Mouse (Mus musculus) heart, postnatal 36 days (tissue): Measurements from ENCODE around the gene Eif4g3. TPM values are rescaled to one million over a fixed set of nuclear protein-coding genes. Genes with fewer than 3 reads are reported as not detected.

Experiments used
- DNase-seq, 2 experiments: peaks; one replicate each; pipeline ENCODE4 v3.0.0; 2021 to 2022
- intact Hi-C: fragments of 180-260 bp; cut with DNase I; formaldehyde crosslinking; loops from one replicate; pipeline ENCODE4 v1.15.1; 2025
- total RNA-seq, 2 experiments: library from RNA; stranded (reverse); gene quantifications; 2 replicates each; pipeline ENCODE4 v1.2.3; 2021

Gene Eif4g3
- total RNA-seq, 2 experiments from 2014 or later = 45.5 to 47.2 TPM

DNA sequence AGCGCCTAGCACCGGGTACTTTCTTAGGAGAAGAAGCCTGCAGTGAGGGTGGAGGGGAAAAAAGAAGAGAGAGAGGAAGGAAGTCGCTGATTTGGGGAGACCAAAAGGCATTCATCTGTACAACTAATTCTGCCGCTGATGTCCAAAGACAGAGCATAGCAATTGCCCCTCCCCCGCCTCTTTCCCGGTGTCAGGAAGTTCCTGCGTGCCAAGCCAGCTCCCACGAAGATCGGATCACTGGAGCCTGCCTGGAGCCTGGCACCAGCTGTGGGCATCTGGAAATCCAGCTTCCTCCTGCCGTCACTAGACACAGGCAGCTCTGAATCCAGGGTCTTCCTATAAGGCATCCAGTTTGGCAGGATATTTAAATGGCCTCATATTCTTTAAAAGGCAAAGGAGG lies 8.6 kb upstream of the Eif4g3 start:
- intact Hi-C loops = no loop called here
- DNase-seq = peak in 1 of 2 experiments; percentile 46

DNA sequence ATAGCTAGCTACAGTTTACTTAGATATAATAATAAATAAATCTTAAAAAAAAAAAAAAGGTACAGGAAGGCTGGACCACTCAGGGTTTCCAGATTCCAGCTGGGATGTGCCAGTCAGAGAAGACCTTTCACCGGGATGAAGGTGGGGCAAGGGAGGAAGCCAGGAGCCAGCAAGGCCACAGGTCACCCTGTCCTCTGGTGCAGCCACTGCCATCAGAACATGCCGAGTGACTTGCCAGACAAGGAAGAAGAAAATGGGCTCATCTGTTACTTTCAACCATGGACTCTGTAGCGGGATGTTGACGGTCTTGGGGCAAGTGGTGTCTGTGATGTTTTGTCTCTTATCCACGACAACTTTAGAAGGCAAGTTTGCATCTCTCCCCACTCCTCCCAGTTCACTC lies 8.1 kb upstream of the Eif4g3 start:
- intact Hi-C loops = no loop called here
- no peak for DNase-seq

DNA sequence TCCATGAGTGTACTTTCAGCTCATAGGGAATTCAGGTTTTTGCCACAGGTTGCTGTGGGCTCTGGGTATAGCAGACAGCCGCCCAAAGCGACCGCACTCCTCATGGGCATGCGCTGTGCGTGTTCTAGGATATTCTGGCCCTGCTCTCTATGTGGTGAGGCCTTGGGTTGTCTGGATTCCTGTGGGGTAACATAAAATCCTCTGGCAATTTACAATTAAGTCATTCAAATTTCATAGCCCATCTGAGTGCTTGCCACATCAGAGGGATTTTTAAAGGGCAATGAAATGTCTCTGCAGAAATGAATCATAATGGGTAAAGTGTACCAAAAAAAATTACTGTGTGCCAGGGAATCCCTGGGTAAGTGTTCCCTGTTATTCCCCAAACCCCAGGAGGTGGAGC lies 3.4 kb upstream of the Eif4g3 start:
- no peak for DNase-seq
- intact Hi-C loops = no loop called here

- DNase-seq = no peak
- intact Hi-C loops = loop anchor here (10.0 kb wide), 2 partner anchors 114 to 314 kb away; partner anchors contain the start of gene Ddost
Measured at GRCm38 (mm10) chr4:137990433-137990832, 2.4 kb upstream of the Eif4g3 start.

GRCm38 (mm10) chr4:137991240-137991639 lies 1.6 kb upstream of the Eif4g3 start:
- intact Hi-C loops = loop anchor here (10.0 kb wide), 2 partner anchors 114 to 314 kb away; partner anchors contain the start of gene Ddost
- DNase-seq = no peak

GRCm38 (mm10) chr4:137993291-137993758 lies 503 bp downstream of the Eif4g3 start:
- intact Hi-C loops = loop anchor here (10.0 kb wide), 2 partner anchors 111 to 311 kb away; partner anchors contain the start of gene Ddost
- DNase-seq = peak; percentile 100

DNA sequence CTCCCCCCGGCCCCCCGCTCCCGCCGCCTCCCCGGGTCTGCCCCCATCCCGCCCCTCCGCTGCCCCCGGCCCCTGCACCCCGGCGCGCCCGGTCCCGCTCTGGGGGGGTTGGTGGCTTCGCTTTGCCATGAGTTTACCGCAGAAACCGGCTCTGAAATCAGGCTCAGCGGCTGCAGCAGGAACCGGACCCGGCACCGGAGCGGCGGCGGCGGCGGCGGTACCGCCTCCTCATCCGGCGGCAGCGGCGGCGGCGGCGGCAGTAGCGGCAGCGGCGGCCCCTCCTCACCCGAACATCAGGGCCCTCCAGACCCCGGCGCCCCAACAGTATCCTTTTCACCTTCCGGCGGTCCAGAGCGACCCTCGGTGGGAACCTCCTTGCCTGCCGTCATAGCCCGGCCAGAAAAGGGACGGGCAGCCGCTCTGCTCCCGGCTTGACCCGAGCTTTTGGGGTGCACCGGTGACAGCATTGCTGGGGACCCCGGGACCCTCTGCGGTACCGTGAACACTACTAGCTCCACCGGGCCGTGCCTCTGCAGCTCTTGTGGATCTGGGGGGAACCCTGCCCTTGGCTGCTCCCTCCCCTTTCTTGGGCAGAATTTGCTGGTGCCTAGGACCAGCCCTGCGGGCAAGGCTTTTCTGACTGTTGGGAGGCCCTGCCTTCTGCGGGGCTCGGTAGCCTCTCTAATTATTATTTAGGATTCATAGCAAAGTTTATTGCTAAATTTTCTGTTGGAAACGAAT lies 1.2 kb downstream of the Eif4g3 start:
- DNase-seq = peak; percentile 61 to 67
- intact Hi-C loops = loop anchor here (10.0 kb wide), 2 partner anchors 111 to 311 kb away; partner anchors contain the start of gene Ddost

DNA sequence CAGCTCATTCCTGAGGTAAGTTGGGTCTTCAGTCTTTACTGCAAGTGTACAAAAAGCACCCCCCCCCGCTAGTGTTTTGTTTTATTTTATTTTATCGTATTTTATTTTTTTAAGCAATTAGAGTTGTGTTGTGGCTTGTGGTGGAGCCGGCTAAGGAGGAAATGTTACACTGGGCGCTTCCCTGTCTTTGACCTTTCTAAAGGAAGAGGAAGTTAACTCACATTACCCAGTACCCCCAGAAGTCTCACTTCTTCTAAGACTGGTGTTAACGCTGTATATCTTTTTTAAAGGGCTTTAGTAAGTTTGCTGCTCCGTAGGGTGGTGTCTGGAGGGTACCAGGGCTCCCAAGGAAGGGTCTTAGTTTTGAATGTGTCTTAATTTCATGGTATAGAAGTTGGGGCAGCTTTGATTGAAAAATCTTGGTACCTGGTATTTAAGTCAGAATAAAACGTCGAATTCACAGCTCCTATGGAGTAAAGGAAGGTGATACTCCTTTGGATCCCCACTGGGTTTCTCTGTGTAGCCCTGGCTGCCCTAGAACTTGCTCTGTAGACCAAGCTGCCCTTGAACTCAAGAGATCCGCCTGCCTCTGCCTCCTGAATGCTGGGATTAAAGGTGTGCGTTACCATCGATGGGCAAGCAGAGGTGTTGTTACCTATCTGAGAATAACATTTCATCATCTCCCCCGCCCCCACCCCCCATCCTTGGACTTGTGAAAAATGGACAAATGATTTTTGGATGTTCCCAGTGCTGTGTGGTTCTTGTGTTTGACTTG lies 1.9 kb downstream of the Eif4g3 start:
- intact Hi-C loops = loop anchor here (10.0 kb wide), 2 partner anchors 110 to 310 kb away; partner anchors contain the start of gene Ddost
- DNase-seq = peak in 1 of 2 experiments; percentile 21

- DNase-seq = peak; percentile 39 to 40
- intact Hi-C loops = loop anchor here (10.0 kb wide), 2 partner anchors 109 to 309 kb away; partner anchors contain the start of gene Ddost
Measured at GRCm38 (mm10) chr4:137995399-137995798, 2.6 kb downstream of the Eif4g3 start.

DNA sequence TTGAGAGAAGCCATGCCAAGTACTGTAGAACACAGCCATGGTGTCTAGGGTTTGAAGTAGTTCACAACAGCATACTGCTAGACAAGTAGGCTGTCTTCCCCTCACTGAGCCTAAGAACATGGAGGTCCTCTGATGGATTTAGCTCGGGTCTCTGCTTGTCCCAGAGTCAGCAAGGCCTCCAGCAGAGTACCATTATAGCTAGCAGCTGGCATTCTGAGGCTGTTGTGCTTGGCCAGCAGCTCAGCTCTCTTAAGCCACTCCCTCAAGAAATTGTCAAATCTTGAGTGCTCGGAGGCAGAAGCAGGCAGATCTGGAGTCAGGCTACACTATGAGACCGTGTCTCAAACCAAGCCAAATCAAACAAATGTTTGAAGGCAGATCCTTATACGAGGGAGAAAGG lies 5.4 kb downstream of the Eif4g3 start:
- DNase-seq = no peak
- intact Hi-C loops = loop anchor here (10.0 kb wide), 2 partner anchors 107 to 307 kb away; partner anchors contain the start of gene Ddost

- DNase-seq = peak; percentile 40 to 43
- intact Hi-C loops = no loop called here
Measured at GRCm38 (mm10) chr4:138000682-138001081, 7.9 kb downstream of the Eif4g3 start.

DNA sequence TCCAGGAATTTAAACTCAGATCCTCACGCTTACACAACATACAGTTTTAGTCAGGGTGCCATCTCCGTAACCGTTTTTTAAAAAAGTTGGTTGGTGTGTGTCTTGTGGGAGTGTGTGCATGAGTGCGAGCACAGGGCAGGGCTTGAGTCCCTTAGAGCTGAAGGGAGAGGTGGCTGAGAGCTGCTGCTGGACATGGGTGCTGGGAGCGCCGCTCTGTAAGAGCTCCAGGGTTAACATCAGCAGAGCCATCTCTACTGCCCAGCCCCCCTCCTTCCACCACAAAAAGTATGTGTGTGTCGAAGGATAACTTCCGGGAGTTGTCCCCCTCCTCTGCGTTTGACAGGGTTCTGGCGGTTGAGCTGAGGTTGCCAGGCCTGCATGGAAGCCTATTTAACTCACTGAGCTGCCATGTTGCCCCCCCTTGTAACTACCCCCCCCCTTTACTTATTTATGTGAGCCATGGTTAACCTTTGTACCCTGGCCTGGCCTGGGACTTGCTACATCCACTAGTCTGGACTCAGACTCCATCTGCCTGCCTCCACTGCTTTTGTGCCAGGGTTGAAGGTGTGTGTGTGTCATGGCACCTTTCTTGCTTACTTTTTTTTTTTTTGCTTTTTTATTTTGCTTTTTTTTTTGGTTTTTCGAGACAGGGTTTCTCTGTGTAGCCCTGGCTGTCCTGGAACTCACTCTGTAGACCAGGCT lies 11.2 kb downstream of the Eif4g3 start:
- DNase-seq = no peak
- intact Hi-C loops = no loop called here

- no peak for DNase-seq
- intact Hi-C loops = no loop called here
Measured at GRCm38 (mm10) chr4:138005781-138006180, 13.0 kb downstream of the Eif4g3 start.

DNA sequence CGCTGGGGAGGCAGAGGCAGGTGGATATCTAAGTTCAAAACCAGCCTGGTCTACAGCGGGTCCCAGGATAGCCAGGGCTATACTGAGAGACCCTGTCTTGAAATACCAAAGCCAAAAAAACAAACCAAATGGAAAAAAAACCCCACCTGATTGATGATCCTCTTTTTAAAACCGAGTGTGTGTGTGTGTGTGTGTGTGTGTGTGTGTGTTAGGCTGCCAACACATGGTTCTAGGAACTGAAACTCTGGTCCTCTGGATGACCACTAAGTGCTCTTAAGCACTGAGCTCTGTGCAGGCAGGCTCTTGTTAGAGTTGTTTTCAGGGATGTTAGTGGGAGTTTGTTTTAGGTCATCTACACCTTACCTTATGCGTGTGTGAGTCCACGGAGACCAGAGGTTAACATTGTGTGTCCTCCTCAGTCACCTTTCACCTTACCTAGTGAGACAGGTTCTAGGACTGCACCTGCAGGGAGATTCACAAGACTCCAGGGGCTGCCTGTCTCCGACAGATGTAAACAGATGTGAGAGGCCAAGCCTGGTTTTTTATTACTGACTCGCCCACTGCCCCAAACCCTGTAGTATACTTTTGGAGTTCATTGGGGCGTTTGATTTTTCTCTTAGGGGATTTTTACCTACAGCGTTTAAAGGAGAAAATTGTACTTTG lies 14.3 kb downstream of the Eif4g3 start:
- intact Hi-C loops = no loop called here
- DNase-seq = no peak

DNA sequence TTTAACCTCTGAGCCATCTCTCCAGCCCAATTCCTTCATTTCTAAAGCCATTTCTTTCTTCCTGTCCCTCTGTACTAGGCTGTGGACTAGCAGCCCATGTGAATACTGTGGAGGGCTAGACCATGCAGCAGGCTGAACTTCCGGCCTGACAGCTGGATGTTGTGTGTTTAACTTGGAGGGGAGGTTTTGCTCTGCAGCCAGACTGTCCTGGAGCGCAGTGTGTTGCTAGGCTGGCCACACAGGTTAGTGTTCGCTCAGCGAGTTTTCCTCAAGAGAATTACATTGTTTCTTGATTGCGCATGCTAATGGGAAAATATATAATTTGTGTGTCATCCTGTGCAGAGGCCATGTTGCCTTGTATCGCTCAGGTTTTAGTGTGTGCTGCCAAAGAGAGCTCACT lies 15.8 kb downstream of the Eif4g3 start:
- no peak for DNase-seq
- intact Hi-C loops = no loop called here

- DNase-seq = no peak
- intact Hi-C loops = no loop called here
Measured at GRCm38 (mm10) chr4:138009786-138010502, 17.1 kb downstream of the Eif4g3 start.

DNA sequence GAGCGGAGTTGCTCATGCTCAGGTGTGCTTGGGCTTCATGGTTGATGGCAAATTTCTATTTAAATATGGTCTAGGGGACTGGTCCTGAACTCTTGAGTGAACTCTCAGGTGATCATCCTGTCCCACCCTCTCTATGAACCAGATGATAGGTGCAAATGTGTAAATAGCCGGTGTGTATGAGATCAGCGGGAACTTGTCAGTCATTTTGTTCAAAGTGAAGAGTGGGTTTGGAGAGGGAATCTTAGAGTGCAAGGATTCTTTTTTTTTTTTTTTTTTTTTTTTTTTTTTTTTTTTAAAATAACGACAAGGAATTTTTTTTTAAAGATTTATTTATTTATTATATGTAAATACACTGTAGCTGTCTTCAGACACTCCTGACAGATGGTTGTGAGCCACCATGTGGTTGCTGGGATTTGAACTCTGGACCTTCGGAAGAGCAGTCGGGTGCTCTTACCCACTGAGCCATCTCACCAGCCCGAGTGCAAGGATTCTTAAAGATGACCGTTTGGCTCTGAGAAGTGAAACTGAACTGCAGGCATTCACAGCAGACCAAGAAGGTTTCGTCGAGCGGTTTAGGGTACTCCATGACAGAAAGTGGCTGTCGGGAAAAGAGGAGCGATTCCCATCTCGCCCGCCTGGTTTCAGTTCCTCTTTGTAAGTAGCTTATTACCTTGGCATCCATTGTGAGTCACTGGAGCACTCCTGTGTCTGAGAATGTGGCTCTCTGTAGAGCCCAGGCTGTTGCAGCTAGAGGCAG lies 21.1 kb downstream of the Eif4g3 start:
- intact Hi-C loops = no loop called here
- no peak for DNase-seq

GRCm38 (mm10) chr4:138015966-138016365 lies 23.1 kb downstream of the Eif4g3 start:
- no peak for DNase-seq
- intact Hi-C loops = no loop called here
